Mouse (Mus musculus) forebrain, embryonic 14.5 days (tissue): ENCODE measurements around the gene Eif4e3. TPM values are rescaled to one million over a fixed set of nuclear protein-coding genes. Genes with fewer than 3 reads are reported as not detected.

Experiments used
- ATAC-seq: fragments of 200-750 bp; cut with Nextera tagmentation; 2 replicates; pipeline ENCODE4 v1.8.0; 2017; ENCODE audit warnings: mild to moderate bottlenecking, moderate library complexity
- DNase-seq: peaks from one replicate; pipeline ENCODE4 v3.0.0-alpha.2; 2015; ENCODE audit warnings: low spot score
- H3K27ac ChIP-seq: fragments of 300-500 bp; sonication (generic); 2 replicates; pipeline ENCODE4 v1.5.1; 2014; ENCODE audit warnings: low read depth, mild to moderate bottlenecking, control low read depth, low read length, moderate library complexity
- H3K27me3 ChIP-seq: fragments of 300-500 bp; sonication (generic); replicated peaks from 2 replicates; pipeline ENCODE4 v1.6.1; 2014; ENCODE audit warnings: low read length, control low read depth, mixed read lengths; ENCODE audit not compliant: control insufficient read depth, insufficient read depth
- H3K36me3 ChIP-seq: fragments of 300-500 bp; sonication (generic); 2 replicates; pipeline ENCODE4 v1.6.1; 2014; ENCODE audit warnings: low read length, control low read depth; ENCODE audit not compliant: control insufficient read depth, insufficient read depth
- H3K4me1 ChIP-seq: fragments of 300-500 bp; sonication (generic); 2 replicates; pipeline ENCODE4 v1.6.1; 2014; ENCODE audit warnings: antibody characterized with exemption, low read length, control low read depth; ENCODE audit not compliant: control insufficient read depth, insufficient read depth
- H3K4me2 ChIP-seq: fragments of 300-500 bp; sonication (generic); 2 replicates; pipeline ENCODE4 v1.6.1; 2014; ENCODE audit warnings: mild to moderate bottlenecking, control low read depth, low read length
- H3K4me3 ChIP-seq: fragments of 300-500 bp; sonication (generic); 2 replicates; pipeline ENCODE4 v1.5.1; 2014; ENCODE audit warnings: low read depth, low read length, control low read depth
- H3K9ac ChIP-seq: fragments of 300-500 bp; sonication (generic); 2 replicates; pipeline ENCODE4 v1.6.1; 2014; ENCODE audit warnings: mild to moderate bottlenecking, low read length, control low read depth, moderate library complexity
- H3K9me3 ChIP-seq: fragments of 300-500 bp; sonication (generic); replicated peaks from 2 replicates; pipeline ENCODE4 v1.6.1; 2016; ENCODE audit warnings: low read length, control low read depth, mixed read lengths; ENCODE audit not compliant: control insufficient read depth
- WGBS: fragments of 180-500 bp; shearing (Covaris S2); extraction: QIAGEN DNeasy Blood & Tissue Kit; methylation state at CpG from one replicate; pipeline ENCODE4 v1.1.7; 2014; 5-methylcytosine and 5-hydroxymethylcytosine counted together
- polyA plus RNA-seq: library from polyadenylated mRNA; unstranded; fragments of >200 nt; fragmentation: Nextera tagmentation; extraction: Ambion mirVana; gene quantifications from 2 replicates; pipeline ENCODE4 v1.2.1, GENCODE M21; 2014

The Eif4e3 gene
- polyA plus RNA-seq, 1 experiment from 2014 or later, result 9.5 TPM

GRCm38 (mm10) chr6:99654343-99654742 lies 12.2 kb downstream of the Eif4e3 start:
- ATAC-seq (no peak), DNase-seq (no peak)
- H3K4me2 ChIP-seq, result no peak overlapping the region
- WGBS, result 54% methylated on average over 5 of the region's 5 CpGs
- no peak overlapping the region for H3K9ac ChIP-seq
- H3K27ac ChIP-seq, result no peak overlapping the region
- no peaks in the 10 kb centered on the region for H3K4me1 ChIP-seq
- H3K36me3 ChIP-seq, result no peaks in the 10 kb centered on the region
- no peaks in the 10 kb centered on the region for H3K27me3 ChIP-seq
- H3K9me3 ChIP-seq, result no peaks in the 10 kb centered on the region
- H3K4me3 ChIP-seq, result no peak overlapping the region

DNA sequence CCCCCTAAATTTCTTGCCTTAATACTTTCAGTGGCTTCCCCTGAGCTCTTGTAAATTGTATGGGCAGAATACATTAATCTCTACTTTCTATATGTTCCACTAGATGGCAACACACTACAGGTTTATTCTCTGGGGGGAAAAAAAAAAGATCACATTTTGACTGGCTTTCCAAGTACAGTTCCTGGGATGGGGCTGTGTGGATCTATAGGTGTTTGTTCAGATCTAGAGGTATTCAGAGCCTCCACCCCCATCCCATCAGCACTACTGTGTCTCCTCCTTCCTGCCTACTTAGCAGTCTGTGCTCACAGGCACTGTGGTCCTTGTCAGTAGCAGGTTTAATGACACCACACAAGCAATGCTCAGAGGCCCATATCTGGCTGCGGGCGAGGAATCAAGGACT lies 14.2 kb downstream of the Eif4e3 start:
- ATAC-seq (peak; percentile 48; the same call in 1 of the 2 replicates), DNase-seq (peak; percentile 72)
- Histone ChIP-seq H3K27me3 (no peaks in the 10 kb centered on the region), H3K4me2 (no peak overlapping the region), H3K27ac (no peak overlapping the region), H3K9me3 (no peaks in the 10 kb centered on the region), H3K4me3 (no peak overlapping the region), H3K36me3 (no peaks in the 10 kb centered on the region), H3K4me1 (no peaks in the 10 kb centered on the region), H3K9ac (no peak overlapping the region)
- whole genome bisulfite sequencing, result 81% methylated on average over 2 of the region's 2 CpGs

- ATAC-seq, result no peak
- DNase-seq, result no peak
- no peaks in the 10 kb centered on the region for H3K27me3 ChIP-seq
- H3K4me2 ChIP-seq, result no peak overlapping the region
- no peak overlapping the region for H3K9ac ChIP-seq
- 78% methylated on average over 2 of the region's 2 CpGs for WGBS
- no peaks in the 10 kb centered on the region; the same call in 1 of the 2 replicates for H3K4me1 ChIP-seq
- H3K27ac ChIP-seq, result no peak overlapping the region
- H3K4me3 ChIP-seq, result no peak overlapping the region
- H3K36me3 ChIP-seq, result 0 out of 2 replicates have a peak, but pooled peaks cover 6% of the 10 kb centered on the region
- H3K9me3 ChIP-seq, result no peaks in the 10 kb centered on the region
These were observed 17.3 kb downstream of the Eif4e3 start for GRCm38 (mm10) chr6:99649307-99649706.

- H3K4me1 ChIP-seq, result peaks cover 7% of the 10 kb centered on the region; the same call in 1 of the 2 replicates
- no peak overlapping the region for H3K4me2 ChIP-seq
- no peak for ATAC-seq
- no peaks in the 10 kb centered on the region for H3K9me3 ChIP-seq
- no peak overlapping the region for H3K9ac ChIP-seq
- H3K27ac ChIP-seq, result no peak overlapping the region
- H3K4me3 ChIP-seq, result no peak overlapping the region
- 76% methylated on average over 10 of the region's 10 CpGs for WGBS
- no peak for DNase-seq
- 0 out of 2 replicates have a peak, but pooled peaks cover 6% of the 10 kb centered on the region for H3K36me3 ChIP-seq
- H3K27me3 ChIP-seq, result no peaks in the 10 kb centered on the region
These were observed 20.2 kb downstream of the Eif4e3 start for GRCm38 (mm10) chr6:99646344-99646743.

GRCm38 (mm10) chr6:99644876-99645275 lies 21.7 kb downstream of the Eif4e3 start:
- DNase-seq (no peak), ATAC-seq (no peak)
- peaks cover 7% of the 10 kb centered on the region; the same call in 1 of the 2 replicates for H3K4me1 ChIP-seq
- H3K4me2 ChIP-seq, result no peak overlapping the region
- H3K27me3 ChIP-seq, result no peaks in the 10 kb centered on the region
- H3K36me3 ChIP-seq, result 0 out of 2 replicates have a peak, but pooled peaks cover 10% of the 10 kb centered on the region
- no peak overlapping the region for H3K4me3 ChIP-seq
- H3K27ac ChIP-seq, result no peak overlapping the region
- WGBS, result 90% methylated on average over 5 of the region's 5 CpGs
- H3K9ac ChIP-seq, result no peak overlapping the region
- no peaks in the 10 kb centered on the region for H3K9me3 ChIP-seq

DNA sequence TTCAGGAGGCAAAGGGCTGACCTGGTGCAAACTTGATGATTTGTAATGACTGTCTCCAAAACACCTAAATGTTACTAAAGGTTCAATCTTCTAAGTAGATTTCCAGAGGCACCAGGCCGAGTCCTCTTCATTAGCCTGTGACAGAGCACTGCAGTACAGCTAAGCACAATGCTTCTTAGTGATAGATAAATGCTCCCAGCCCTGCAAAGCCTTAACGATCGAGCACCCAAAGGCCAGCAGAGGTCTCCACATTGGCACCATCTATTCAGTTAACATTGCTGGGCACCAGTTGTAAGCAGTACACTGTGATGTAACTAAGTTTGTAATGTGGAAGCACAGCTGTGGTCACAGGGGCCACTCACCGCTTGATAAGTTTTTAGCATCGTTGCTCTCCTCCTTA lies 22.2 kb downstream of the Eif4e3 start:
- Histone ChIP-seq H3K9me3 (no peaks in the 10 kb centered on the region), H3K4me1 (peaks cover 7% of the 10 kb centered on the region; the same call in 1 of the 2 replicates), H3K4me2 (no peak overlapping the region), H3K27ac (no peak overlapping the region), H3K27me3 (no peaks in the 10 kb centered on the region), H3K4me3 (no peak overlapping the region), H3K36me3 (peaks cover 15% of the 10 kb centered on the region; the same call in 1 of the 2 replicates), H3K9ac (no peak overlapping the region)
- whole genome bisulfite sequencing, result 70% methylated on average over 5 of the region's 5 CpGs
- DNase-seq (no peak), ATAC-seq (no peak)

- Histone ChIP-seq H3K9ac (no peak overlapping the region), H3K4me3 (no peak overlapping the region), H3K9me3 (no peaks in the 10 kb centered on the region), H3K4me2 (no peak overlapping the region), H3K27me3 (no peaks in the 10 kb centered on the region), H3K4me1 (peaks cover 7% of the 10 kb centered on the region; the same call in 1 of the 2 replicates), H3K36me3 (peaks cover 18% of the 10 kb centered on the region), H3K27ac (no peak overlapping the region)
- ATAC-seq (no peak), DNase-seq (peak; percentile 38)
- 61% methylated on average over 10 of the region's 10 CpGs for WGBS
These were observed 23.0 kb downstream of the Eif4e3 start for GRCm38 (mm10) chr6:99643439-99644199.

- 66% methylated on average over 4 of the region's 4 CpGs for WGBS
- no peaks in the 10 kb centered on the region for H3K27me3 ChIP-seq
- H3K9ac ChIP-seq, result no peak overlapping the region
- no peak overlapping the region for H3K27ac ChIP-seq
- H3K4me1 ChIP-seq, result no peaks in the 10 kb centered on the region; the same call in 1 of the 2 replicates
- DNase-seq (no peak), ATAC-seq (no peak)
- no peaks in the 10 kb centered on the region for H3K9me3 ChIP-seq
- peaks cover 13% of the 10 kb centered on the region for H3K36me3 ChIP-seq
- H3K4me2 ChIP-seq, result no peak overlapping the region
- H3K4me3 ChIP-seq, result no peak overlapping the region
These were observed 29.1 kb downstream of the Eif4e3 start for GRCm38 (mm10) chr6:99637456-99637855.

DNA sequence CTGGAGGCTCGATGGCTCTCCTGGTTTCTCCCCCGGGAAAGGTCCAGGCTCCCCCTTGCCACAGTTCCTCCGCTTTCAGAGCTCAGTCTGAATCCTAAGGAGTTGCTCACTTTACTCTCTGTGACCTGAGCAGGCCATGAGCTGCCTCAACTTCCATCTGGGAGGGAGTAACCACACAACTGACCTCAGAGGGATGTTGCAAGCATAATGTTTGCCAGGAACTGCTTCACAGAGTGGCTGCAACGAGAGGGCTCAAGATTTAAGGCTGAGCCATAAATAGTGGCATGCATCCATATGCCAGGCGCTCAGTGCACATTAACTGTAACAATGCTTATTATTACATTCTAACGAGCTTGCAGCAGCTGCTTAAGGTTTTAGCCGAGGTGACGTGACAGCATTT lies 29.8 kb downstream of the Eif4e3 start:
- H3K27ac ChIP-seq, result no peak overlapping the region
- H3K27me3 ChIP-seq, result no peaks in the 10 kb centered on the region
- 39% methylated on average over 8 of the region's 8 CpGs for WGBS
- no peak overlapping the region for H3K4me3 ChIP-seq
- ATAC-seq, result no peak
- H3K4me1 ChIP-seq, result no peaks in the 10 kb centered on the region; the same call in 1 of the 2 replicates
- no peak for DNase-seq
- H3K9me3 ChIP-seq, result no peaks in the 10 kb centered on the region
- H3K4me2 ChIP-seq, result no peak overlapping the region
- H3K9ac ChIP-seq, result no peak overlapping the region
- H3K36me3 ChIP-seq, result peaks cover 13% of the 10 kb centered on the region
